Mouse (Mus musculus) embryonic facial prominence, embryonic 12.5 days (tissue): Measurements from ENCODE around the gene Slfn2. TPM values are rescaled to one million over a fixed set of nuclear protein-coding genes. Genes with fewer than 3 reads are reported as not detected.

ENCODE experiments used
- ATAC-seq: fragments of 200-750 bp; cut with Nextera tagmentation; 2 replicates; pipeline ENCODE4 v1.8.0; 2017; ENCODE audit not compliant: insufficient number of reproducible peaks, insufficient read depth, low FRiP score, low TSS enrichment
- H3K27ac ChIP-seq: fragments of 300-500 bp; sonication (generic); 2 replicates; pipeline ENCODE4 v1.5.1; 2016; ENCODE audit warnings: mild to moderate bottlenecking
- H3K27me3 ChIP-seq: fragments of 300-500 bp; sonication (generic); 2 replicates; pipeline ENCODE4 v1.6.1; 2016; ENCODE audit warnings: mild to moderate bottlenecking, moderate library complexity
- H3K36me3 ChIP-seq: fragments of 300-500 bp; sonication (generic); 2 replicates; pipeline ENCODE4 v1.6.1; 2016; ENCODE audit warnings: mild to moderate bottlenecking
- H3K4me1 ChIP-seq: fragments of 300-500 bp; sonication (generic); 2 replicates; pipeline ENCODE4 v1.6.1; 2016
- H3K4me2 ChIP-seq: fragments of 300-500 bp; sonication (generic); replicated peaks from 2 replicates; pipeline ENCODE4 v1.6.1; 2016; ENCODE audit warnings: mild to moderate bottlenecking, moderate library complexity
- H3K4me3 ChIP-seq: fragments of 300-500 bp; sonication (generic); 2 replicates; pipeline ENCODE4 v1.5.1; 2016; ENCODE audit warnings: mild to moderate bottlenecking
- H3K9ac ChIP-seq: fragments of 300-500 bp; sonication (generic); 2 replicates; pipeline ENCODE4 v1.6.1; 2016; ENCODE audit warnings: mild to moderate bottlenecking, moderate library complexity
- H3K9me3 ChIP-seq: fragments of 300-500 bp; sonication (generic); 2 replicates; pipeline ENCODE4 v1.6.1; 2016; ENCODE audit warnings: mild to moderate bottlenecking, moderate library complexity
- WGBS: fragments of 180-500 bp; shearing (Covaris S2); methylation state at CpG from one replicate; pipeline ENCODE4 v1.1.7; 2016; 5-methylcytosine and 5-hydroxymethylcytosine counted together
- microRNA-seq: library from miRNA; unstranded; fragments of <30 nt; microRNA quantifications from one replicate; pipeline ENCODE4, GENCODE M21; 2017
- polyA plus RNA-seq: library from polyadenylated mRNA; unstranded; fragments of >200 nt; fragmentation: Nextera tagmentation; extraction: Ambion mirVana; gene quantifications from 2 replicates; pipeline ENCODE4 v1.2.1, GENCODE M21; 2016

Slfn2 gene
- polyA plus RNA-seq, 1 experiment from 2014 or later = 1.6 TPM

DNA sequence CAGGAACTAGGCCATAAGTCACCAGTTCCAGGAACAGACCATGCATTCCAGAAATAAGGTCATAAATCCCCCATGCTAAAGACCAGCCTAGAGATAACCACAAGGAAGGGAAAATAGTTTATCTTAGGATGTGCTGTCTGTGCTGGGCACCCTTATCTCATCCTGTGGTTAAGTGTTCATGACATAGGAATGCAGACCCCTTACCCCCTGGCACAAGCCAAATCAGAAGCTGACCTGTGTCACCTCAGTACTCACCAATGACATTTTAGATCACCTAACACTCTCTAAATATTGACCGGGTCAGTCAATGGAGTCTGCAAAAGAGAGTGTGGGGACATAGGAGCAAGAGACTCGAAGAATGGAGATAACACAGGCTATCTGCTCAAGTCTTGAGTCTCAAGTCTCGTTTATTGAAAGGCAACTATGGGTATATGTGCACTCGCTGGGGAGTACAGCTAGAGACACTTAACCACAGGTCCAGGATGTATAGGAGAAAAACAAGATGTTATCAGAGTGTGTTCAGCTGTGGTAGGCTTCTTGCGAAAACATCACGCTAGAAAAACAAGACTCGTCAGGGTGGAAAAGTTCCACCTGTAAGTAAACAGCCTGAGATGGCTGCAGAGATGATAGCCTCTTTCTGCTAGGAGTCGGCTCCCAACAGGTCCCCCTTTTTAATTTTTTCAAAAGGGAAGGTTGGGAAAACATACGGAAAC is 14.7 kb downstream of the Slfn2 start:
- H3K27ac ChIP-seq = no peak overlapping the region
- 82% methylated on average over 9 of the region's 9 CpGs for WGBS
- no peaks in the 10 kb centered on the region for H3K9me3 ChIP-seq
- no peak overlapping the region for H3K9ac ChIP-seq
- H3K4me3 ChIP-seq = no peak overlapping the region
- no peak overlapping the region for H3K4me2 ChIP-seq
- no peaks in the 10 kb centered on the region for H3K4me1 ChIP-seq
- no peaks in the 10 kb centered on the region for H3K36me3 ChIP-seq
- no peaks in the 10 kb centered on the region for H3K27me3 ChIP-seq
- no peak for ATAC-seq

DNA sequence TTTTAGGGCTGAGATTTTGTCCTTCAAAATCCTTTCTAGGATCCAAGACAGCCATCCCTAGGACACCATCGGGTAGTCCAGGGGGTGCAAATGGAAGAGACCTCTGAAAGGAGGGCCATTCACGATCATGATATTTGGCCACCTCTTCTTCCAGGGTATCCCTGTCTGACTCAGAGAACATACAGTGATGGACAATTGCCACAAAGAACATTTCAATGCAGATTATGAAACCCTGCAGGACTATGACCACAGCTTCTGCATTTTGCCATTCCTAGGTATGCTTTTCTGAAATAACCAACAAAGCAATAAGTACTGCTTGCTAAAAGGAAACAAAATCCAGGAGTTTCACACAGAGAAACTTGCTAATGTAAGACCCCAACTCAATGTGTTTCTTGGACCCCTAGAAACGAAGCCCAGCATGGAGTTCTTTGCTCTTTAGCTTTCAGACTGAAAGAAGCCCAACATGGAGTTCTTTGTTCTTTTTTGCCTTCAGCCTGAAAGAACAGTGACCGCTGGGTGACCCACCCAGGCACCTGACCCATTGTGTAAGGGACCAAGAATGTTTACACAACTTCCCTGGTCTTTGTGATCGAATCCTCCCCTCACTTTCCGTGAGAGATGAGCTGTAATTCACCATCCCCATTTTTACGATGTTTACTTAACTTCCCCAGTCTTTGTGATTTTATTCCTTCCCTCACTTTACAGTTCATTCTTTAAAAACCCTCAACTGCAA is 18.0 kb downstream of the Slfn2 start:
- Histone ChIP-seq H3K27me3 (no peaks in the 10 kb centered on the region), H3K27ac (no peak overlapping the region), H3K4me3 (no peak overlapping the region), H3K9ac (no peak overlapping the region), H3K4me2 (no peak overlapping the region), H3K36me3 (no peaks in the 10 kb centered on the region), H3K9me3 (no peaks in the 10 kb centered on the region), H3K4me1 (no peaks in the 10 kb centered on the region)
- 68% methylated on average over 7 of the region's 7 CpGs for WGBS
- ATAC-seq = no peak

DNA sequence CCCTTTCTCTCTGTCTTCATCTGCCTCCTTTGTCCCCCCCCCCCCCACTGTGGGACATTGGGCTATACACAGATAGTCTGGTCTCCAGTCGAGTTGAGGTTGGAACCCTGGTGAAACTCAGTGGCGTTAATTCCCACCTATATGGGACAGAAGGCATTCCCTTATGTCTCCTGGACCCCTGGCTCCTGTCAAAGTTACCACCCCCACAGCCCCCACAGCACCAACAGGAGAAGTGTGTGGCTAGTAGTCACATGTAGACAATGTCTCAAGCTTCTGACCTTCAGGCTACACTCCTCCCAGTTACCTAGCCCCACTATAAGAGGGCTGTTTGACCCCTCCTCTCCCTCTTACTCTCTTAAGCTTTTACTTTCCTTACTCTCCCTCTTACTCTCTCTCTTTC is 19.2 kb downstream of the Slfn2 start:
- 82% methylated on average over 2 of the region's 2 CpGs for WGBS

DNA sequence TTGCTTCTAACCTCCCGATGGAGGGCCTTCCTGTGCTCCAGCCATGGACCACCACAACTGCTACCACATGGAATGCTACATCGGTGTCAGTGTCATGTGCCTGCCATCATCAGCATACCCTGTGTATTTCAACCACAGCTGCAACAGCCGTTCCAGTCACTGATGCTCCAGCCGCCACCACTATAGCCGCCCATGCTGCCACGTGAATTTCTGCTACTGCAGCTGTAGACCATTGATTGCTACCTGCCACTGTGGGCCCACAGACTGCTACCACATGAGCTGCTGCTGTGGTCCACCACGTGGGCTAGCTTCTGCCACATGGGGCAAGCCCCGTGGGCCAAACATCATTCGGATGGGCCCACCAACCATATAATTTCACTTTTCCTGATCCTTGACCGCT is 19.8 kb downstream of the Slfn2 start:
- Histone ChIP-seq H3K9me3 (no peaks in the 10 kb centered on the region), H3K4me3 (no peak overlapping the region), H3K4me1 (no peaks in the 10 kb centered on the region), H3K4me2 (no peak overlapping the region), H3K36me3 (no peaks in the 10 kb centered on the region), H3K27me3 (no peaks in the 10 kb centered on the region), H3K9ac (no peak overlapping the region), H3K27ac (no peak overlapping the region)
- WGBS = 89% methylated on average over 10 of the region's 10 CpGs
- no peak for ATAC-seq

More for the DNA sequence above, 19.2 kb downstream of the Slfn2 start:
- Histone ChIP-seq H3K4me3 (no peak overlapping the region), H3K4me2 (no peak overlapping the region), H3K9ac (no peak overlapping the region), H3K27ac (no peak overlapping the region), H3K4me1 (no peaks in the 10 kb centered on the region), H3K9me3 (no peaks in the 10 kb centered on the region), H3K36me3 (no peaks in the 10 kb centered on the region), H3K27me3 (no peaks in the 10 kb centered on the region)
- ATAC-seq = no peak

DNA sequence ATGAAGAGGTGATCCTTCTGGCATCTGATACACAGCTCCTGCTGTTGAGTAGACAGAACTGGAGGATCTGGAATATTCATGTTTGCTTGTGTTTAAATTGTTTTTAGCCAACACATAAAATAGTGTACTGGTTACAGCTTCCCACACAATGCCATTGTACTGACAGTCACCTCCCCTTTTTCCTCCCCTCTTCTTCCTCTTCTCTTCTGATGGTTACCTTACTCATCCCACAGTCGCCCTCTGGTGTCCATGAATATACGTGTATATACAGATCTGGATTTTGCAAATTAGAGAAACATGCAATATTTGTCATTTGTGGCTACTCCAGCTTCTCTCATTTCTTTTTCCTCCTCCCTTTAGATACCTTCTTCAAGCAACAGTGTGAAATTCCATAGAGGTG is 50.2 kb downstream of the Slfn2 start:
- Histone ChIP-seq H3K9me3 (no peaks in the 10 kb centered on the region), H3K4me2 (no peak overlapping the region), H3K4me3 (no peak overlapping the region), H3K4me1 (no peaks in the 10 kb centered on the region), H3K27me3 (no peaks in the 10 kb centered on the region), H3K9ac (no peak overlapping the region), H3K36me3 (no peaks in the 10 kb centered on the region), H3K27ac (no peak overlapping the region)
- 45% methylated on average over 2 of the region's 2 CpGs for WGBS
- ATAC-seq = no peak

DNA sequence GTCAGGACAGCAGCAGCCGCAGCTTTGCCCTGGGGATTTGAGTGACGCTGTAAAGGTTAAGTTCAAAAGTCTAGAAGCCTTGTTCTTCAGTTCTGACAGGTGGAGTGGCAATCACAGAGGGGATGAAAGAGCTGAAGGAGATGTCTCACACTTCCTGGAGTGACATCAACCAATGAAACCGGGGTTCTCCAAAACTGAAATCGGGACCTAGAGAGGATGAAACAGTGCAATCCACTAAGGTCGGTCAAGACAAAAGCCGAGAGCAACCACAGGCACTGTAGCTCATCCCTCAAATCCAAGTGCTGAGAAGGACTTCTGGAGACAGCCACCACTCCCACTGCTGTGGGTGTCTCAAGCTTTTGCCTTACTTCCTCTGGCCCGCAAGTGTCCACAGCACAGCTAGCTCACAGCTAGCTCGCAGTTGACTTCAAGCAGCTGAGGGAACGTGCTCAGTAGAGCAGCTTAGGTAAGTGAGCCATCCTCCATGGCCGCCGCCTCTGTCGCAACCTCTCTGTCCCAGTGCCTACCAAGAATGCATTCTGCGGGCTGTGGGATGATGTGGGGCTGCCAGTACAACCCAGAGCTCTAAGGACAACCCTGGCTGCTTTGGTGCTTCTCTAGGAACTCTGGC is 51.8 kb downstream of the Slfn2 start, which contains the start of gene Slfn1:
Gene Slfn1 (plus strand): TSS at position 253 of the 631 bp plus-strand sequence.
- H3K9ac ChIP-seq = no peak within 1 kb of the TSS
- no peaks in the 10 kb centered on the region for H3K27me3 ChIP-seq
- H3K9me3 ChIP-seq = no peaks in the 10 kb centered on the region
- H3K4me2 ChIP-seq = no peak within 1 kb of the TSS
- no peaks in the 10 kb centered on the region for H3K36me3 ChIP-seq
- H3K4me3 ChIP-seq = no peak within 1 kb of the TSS
- no peaks in the 10 kb centered on the region for H3K4me1 ChIP-seq
- H3K27ac ChIP-seq = no peak within 1 kb of the TSS
- no peak for ATAC-seq
- 89% methylated on average over 13 of the region's 13 CpGs for WGBS

DNA sequence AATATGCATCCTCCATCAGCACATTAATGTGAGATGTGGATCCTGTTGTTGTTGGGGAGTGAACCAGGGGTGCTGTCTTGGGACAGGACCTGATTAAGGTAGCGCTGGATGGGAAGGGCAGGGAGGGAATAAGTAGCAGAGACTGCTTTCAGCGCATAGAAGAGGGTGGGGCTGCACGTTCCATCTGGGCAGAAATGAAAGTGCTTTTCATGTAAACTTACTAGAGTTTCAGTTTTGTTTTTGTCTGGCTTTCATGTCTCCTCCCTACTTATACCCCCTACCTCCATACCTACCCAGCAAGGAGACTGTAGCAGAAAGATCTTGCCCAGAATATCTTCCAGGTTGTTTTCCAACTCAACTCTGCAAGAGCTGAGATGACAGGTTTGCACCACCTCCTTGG is 53.1 kb downstream of the Slfn2 start:
- no peaks in the 10 kb centered on the region for H3K36me3 ChIP-seq
- ATAC-seq = no peak
- no peaks in the 10 kb centered on the region for H3K9me3 ChIP-seq
- no peak overlapping the region for H3K4me3 ChIP-seq
- H3K4me2 ChIP-seq = no peak overlapping the region
- no peaks in the 10 kb centered on the region for H3K27me3 ChIP-seq
- WGBS = 56% methylated on average over 3 of the region's 3 CpGs
- H3K27ac ChIP-seq = no peak overlapping the region
- H3K9ac ChIP-seq = no peak overlapping the region
- H3K4me1 ChIP-seq = no peaks in the 10 kb centered on the region

Small RNAs within 50 kb of the gene (microRNA-seq; reads per million reads assigned to microRNA genes)
- gene Gm27598 = not detected

Other genes starting within 250 kb of the Slfn2 start
- 12.7 and 12.8 TPM in 2 replicates for gene Rffl, start 193.9 kb upstream of the Slfn2 start, polyA plus RNA-seq
- gene Rad51d, start 174.5 kb upstream of the Slfn2 start, polyA plus RNA-seq = 11.0 and 11.3 TPM in 2 replicates
- 0.19 and 0.31 TPM in 2 replicates for gene Fndc8, start 173.0 kb upstream of the Slfn2 start, polyA plus RNA-seq
- 39.0 and 42.5 TPM in 2 replicates for gene Nle1, start 156.7 kb upstream of the Slfn2 start, polyA plus RNA-seq
- gene Unc45b, start 154.6 kb upstream of the Slfn2 start, polyA plus RNA-seq = 8.2 and 8.6 TPM in 2 replicates
- gene Slfn5, start 113.8 kb upstream of the Slfn2 start, polyA plus RNA-seq = 1.2 and 1.3 TPM in 2 replicates
- gene Slfn9, start 73.3 kb upstream of the Slfn2 start, polyA plus RNA-seq = 18.1 and 19.2 TPM in 2 replicates
- gene Slfn8, start 44.3 kb upstream of the Slfn2 start, polyA plus RNA-seq = 0.20 and 0.64 TPM in 2 replicates
- gene Slfn1, start 51.7 kb downstream of the Slfn2 start, polyA plus RNA-seq = 0.12 TPM in 1 of 2 replicates, not detected in the other
- not detected in 2 replicates for gene Slfn4, start 110.1 kb downstream of the Slfn2 start, polyA plus RNA-seq
- 1.8 and 2.4 TPM in 2 replicates for gene Slfn3, start 126.2 kb downstream of the Slfn2 start, polyA plus RNA-seq
- 0.73 and 0.88 TPM in 2 replicates for gene Slfn14, start 221.6 kb downstream of the Slfn2 start, polyA plus RNA-seq
- 65.7 and 67.9 TPM in 2 replicates for gene Ap2b1, start 233.9 kb downstream of the Slfn2 start, polyA plus RNA-seq
- 14.9 and 15.5 TPM in 2 replicates for gene Pex12, start 237.5 kb downstream of the Slfn2 start, polyA plus RNA-seq